Mouse (Mus musculus): Measurements from ENCODE around the gene Olfr155. TPM values are rescaled to one million over a fixed set of nuclear protein-coding genes. Genes with fewer than 3 reads are reported as not detected.
A peak's percentile ranks its signal among the peaks of the same experiment; 100 is the strongest.

Olfr155 gene
- total RNA-seq (2021): not detected

DNA sequence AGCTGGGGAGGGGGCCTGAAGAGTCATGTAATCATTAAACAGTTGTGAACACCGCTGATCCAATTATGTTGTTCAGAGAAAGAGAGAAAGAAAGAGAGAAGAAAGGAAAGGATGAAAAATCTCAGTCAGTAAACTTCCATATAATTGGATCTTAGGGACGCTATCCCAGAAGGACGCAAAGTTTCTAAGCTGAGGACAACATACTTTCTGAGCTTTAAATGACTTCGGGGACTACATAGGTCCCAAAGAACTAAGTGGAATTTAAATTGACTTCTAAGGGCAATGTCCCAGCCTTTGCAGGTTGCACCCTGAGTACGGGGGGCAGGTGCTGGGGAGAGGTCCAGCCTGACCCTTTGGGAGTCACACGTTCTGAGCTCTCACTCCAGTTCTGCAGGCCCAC, at the start of gene Olfr155:
Gene Olfr155 (plus strand): TSS at position 301 of the 400 bp plus-strand sequence.
- intact Hi-C loops (cut with DNase I): no loop called here
- DNase-seq (ENCODE audit: extremely low spot score in 1 of 2, low spot score in 2 of 2): no peak

DNA sequence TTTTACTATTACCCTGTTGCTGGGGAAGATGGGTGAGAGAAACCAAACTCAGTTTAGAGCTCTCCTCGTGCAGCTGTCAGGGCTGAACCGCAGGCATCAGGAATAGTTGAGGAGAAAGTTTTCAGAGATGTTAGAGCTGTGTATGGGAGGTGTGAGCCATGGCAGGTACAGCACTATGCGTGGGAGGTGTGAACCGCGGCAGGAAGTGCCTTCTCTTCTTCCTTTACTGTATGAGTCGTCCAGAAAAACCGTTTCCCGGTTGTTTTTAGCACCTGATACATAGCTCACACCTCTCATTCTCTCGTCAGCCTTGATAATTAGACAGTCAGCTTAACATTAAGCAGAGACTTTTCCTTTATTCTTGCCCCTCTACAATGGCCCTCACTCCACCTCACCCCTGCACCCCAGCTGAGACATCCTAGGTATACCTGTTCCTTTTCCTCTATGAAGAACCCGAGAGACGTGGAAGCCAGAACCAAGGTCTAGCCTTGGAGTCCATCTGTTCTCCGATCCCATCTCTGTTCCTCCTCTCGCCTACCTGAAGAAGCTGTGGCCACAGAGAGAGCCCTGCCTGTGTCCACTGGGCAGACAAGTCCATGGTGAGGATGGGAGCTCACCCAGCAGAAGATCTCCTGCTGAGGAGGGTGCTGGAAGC, 28.3 kb upstream of the Olfr155 start:
- no peak for DNase-seq (ENCODE audit: extremely low spot score in 1 of 2, low spot score in 2 of 2)
- intact Hi-C loops (cut with DNase I): loop anchor here (5.0 kb wide), 1 partner anchor 39 kb away; no protein-coding TSS in a partner anchor

DNA sequence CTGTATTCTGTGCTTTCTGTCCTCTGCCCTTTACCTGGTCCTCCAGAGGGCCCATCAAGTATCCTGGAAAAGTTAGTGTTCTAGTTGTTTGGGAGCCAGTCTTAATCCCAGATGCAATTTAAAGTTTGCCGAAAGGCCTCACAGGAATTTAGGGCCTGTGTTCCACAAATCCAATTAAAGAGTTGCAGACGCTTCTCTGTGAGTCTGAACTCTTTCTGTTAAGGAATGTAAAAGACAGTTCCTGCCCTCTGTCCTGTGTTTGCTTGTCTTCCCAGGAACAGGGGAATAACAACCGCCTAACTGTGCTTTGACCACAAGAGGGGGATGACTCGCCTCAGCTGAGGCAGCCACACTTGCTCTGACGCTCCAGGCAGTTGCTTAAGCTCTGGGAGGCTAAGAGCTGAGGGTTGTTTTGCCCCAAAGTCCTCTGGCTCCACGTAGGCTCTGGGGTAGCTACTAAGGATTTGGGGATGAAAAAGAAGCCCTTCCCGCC, 27.5 kb upstream of the Olfr155 start, which contains the start of gene Olfr156:
Gene Olfr156 (minus strand): TSS at position 51 of the 493 bp plus-strand sequence.
- intact Hi-C loops (cut with DNase I): loop anchor here (5.0 kb wide), 1 partner anchor 38 kb away; no protein-coding TSS in a partner anchor
- DNase-seq (ENCODE audit: extremely low spot score in 1 of 2, low spot score in 2 of 2): peak in 1 of 2 experiments; percentile 53

DNA sequence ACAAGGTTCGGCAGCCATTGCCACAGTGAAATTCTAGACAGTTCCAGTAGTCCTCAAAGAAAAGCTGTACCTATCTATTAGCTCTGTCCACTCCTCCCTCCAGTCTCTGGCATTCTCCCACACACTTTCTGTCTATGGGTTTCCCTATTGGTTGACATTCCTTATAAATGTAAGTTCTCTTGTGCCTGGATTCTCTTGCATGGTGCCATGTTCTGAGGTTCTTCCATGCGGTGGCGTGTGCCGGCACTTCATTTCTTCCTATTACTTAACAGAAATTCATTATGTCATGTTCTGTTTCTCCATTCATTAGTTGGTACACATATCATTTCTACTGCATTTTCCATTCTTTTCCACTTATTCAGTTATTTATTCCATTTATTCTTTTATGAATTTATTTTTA, 22.6 kb upstream of the Olfr155 start:
- intact Hi-C loops (cut with DNase I): no loop called here
- DNase-seq (ENCODE audit: extremely low spot score in 1 of 2, low spot score in 2 of 2): no peak

DNA sequence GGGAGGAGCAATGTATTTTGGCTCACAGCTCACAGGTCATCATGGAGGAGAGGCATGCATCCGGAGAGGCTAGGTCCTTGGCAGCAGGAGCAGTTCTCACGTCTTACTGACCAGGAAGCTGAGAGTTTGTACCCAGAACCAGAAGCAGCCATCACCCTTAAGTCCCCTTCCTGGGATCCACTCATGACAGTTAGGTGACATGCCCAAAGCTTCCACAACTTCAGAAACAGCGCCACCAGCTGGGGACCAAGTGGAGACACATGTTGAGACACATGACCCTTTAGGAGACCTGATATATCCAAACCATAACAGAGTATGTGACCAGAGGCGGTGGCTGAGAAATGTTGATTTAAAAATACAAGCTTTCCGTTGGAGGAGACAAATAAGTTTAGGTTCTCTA, 19.3 kb upstream of the Olfr155 start:
- DNase-seq (ENCODE audit: extremely low spot score in 1 of 2, low spot score in 2 of 2): no peak
- intact Hi-C loops (cut with DNase I): no loop called here

DNA sequence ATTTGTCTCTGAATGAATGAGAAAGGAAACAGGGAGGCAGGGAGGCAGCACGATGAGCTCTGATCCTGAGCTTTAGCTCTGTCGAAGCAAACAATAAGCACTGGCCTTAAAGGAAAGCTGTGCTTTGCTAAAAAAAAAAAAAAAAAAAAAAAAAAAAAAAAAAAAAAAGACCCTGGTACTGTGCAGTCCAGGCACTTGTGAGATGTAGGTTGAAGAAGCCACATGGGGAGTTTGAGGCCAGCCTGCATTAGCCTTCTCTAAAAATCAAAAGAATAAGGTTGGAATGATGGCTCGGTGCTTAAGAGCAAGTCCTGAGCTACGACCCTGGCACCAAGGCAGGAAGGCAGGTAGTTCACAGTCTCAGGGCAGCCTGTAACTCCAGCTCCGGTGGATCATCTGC, 17.6 kb upstream of the Olfr155 start:
- intact Hi-C loops (cut with DNase I): no loop called here
- no peak for DNase-seq (ENCODE audit: extremely low spot score in 1 of 2, low spot score in 2 of 2)

DNA sequence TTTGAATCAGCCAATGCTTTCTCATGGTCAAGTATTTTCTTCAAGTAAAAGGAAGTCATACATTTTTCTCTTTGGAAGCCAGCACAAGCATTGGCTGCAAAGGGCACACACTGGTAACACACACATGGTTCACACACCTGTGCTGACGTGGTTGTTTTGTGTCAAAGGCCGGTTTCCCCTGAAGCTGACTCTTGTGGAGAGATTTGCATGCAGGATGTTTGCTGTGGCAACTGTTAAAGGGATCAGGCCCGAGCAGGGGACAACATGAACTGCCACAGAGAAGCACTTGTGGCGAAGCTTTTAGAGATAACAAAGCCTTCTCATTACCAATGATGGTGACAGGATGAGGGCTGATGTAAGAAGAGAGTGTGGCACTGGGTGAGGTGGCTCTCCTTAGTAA, 16.6 kb upstream of the Olfr155 start:
- DNase-seq (ENCODE audit: extremely low spot score in 1 of 2, low spot score in 2 of 2): no peak
- intact Hi-C loops (cut with DNase I): no loop called here

DNA sequence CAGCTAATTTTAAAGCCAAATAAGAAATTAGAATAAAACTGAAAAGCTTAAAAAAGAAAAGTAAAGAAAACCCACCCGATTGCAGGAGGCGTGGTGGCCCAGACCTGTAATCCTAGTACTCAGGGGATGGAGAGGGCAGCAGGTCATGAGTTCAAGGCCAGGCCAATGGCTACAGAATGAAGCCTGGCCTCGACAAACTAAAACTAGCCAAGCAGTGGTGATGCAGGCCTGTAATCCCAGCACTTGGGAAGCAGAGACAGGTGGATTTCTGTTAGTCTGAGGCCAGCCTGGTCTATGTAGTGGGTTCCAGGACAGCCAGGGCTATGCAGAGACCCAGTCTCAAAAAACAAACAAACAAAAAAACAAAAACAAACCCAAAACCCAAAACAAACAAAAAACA, 13.0 kb upstream of the Olfr155 start:
- no peak for DNase-seq (ENCODE audit: extremely low spot score in 1 of 2, low spot score in 2 of 2)
- intact Hi-C loops (cut with DNase I): no loop called here

DNA sequence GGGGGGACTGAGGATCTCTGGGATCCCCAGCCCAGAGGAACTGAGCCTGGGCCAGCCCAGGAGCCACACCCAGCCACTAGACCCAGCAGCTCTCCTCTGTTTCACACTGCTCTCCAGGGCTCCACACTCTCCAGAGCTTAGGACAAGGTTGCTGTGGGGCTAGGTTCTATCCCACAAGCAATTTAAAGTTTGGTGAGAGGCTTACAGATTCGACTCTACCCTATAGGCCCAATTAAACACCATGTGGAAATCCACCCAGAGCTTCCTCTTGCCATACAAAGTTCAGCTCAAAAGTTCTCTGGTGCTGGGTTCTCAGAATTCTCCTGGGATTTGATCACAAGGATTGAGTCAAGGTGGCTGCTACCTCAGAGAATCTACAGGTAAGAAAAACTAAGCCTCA, 11.3 kb upstream of the Olfr155 start, which contains the start of gene Olfr157:
Gene Olfr157 (minus strand): TSS at position 101 of the 400 bp plus-strand sequence.
- DNase-seq (ENCODE audit: extremely low spot score in 1 of 2, low spot score in 2 of 2): no peak
- intact Hi-C loops (cut with DNase I): no loop called here

DNA sequence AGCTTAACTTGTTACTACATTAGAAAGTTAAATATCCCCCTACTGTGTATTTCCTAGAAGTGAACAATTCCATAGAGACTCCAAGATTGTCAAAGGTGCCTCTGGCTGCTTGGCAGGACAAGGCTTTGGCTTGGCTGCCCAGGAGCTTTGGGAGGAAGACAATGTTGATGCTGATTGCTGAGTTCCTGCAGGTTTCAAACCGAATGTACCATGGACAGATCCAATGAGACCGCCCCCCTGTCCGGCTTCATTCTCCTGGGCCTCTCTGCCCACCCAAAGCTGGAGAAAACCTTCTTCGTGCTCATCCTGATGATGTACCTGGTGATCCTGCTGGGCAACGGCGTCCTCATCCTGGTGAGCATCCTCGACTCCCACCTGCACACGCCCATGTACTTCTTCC, 2.7 kb downstream of the Olfr155 start:
- intact Hi-C loops (cut with DNase I): no loop called here
- no peak for DNase-seq (ENCODE audit: extremely low spot score in 1 of 2, low spot score in 2 of 2)

DNA sequence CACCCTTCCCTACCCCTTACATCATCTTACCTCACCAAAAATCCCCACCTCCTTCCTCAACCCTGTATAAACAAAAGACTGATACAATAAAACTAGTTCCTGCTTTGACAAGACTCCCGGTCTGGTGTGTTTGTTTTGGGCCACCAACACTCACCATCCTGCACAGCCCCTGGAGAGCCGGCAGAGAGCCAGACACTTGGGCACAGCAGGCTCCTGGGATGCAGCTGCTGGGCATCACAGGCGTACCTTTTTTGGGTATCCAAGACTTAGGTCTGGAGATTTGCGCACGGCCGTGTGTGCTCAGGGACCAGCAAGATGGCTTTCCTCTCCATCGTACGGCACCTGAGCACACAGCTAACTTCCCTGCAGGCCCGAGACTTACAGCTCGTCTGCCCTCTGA, 8.5 kb downstream of the Olfr155 start:
- peak in 1 of 2 experiments; percentile 42 for DNase-seq (ENCODE audit: extremely low spot score in 1 of 2, low spot score in 2 of 2)
- intact Hi-C loops (cut with DNase I): loop anchor here (2.0 to 5.0 kb wide), 3 partner anchors 38 to 113 kb away; partner anchors contain the start of gene Olfr156

DNA sequence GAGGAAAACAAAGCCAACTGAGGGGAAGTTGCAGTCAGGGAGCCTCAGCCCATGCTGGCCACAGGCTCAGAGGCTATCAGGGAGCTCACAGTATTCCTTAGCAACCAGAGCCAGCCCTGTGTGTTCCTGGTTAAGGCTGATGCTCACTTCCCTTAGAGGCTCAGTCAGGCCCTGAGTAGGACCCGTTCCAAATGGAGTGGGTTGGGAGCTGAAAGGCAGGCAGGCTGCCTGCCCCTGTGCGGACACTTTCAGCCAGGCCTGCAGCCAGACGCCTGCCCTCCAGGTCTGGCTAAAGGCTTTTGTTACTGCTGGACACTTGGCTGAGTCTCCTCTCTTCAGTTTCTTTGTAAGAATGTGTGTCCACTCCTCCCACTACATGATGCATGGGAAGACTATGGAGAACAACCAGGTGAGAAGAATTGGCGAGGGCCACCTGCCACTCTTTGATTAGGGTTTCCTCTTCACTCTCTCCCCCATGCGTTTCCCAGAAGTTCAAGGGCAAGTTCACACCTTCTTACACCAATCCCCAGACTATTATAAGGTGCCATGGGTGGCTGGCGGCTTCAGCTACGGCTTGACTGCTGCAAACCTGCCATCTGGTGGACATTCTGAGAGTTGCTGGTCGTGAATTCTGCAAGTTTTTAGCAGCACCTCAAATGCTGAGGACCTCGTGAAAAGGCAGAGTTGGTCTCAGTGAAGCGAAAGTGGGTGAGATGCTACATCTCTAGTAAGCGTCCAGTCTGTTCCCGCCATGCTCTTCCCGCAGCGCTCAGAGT, 9.6 kb downstream of the Olfr155 start:
- DNase-seq (ENCODE audit: extremely low spot score in 1 of 2, low spot score in 2 of 2): peak; percentile 69 to 74
- intact Hi-C loops (cut with DNase I): loop anchor here (2.0 to 5.0 kb wide), 3 partner anchors 39 to 114 kb away; partner anchors contain the start of gene Olfr156

DNA sequence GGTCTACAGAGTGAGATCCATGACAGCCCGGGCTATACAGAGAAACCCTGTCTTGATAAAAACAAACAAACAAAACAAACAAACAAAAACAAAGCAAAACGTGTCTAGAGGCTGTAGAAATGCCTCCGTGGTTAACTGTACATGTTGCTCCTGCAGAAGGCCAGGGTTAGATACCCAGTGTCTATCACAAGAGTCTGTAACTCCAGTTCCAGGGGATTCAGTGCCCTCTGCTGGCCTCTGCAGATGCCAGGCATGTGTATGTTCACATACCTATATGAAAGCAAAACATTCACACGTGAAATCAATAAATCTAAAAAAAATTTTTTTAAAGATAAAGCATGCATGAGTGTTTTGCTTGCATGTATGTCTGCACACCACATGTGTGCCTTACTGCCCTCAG, 11.9 kb downstream of the Olfr155 start:
- no peak for DNase-seq (ENCODE audit: extremely low spot score in 1 of 2, low spot score in 2 of 2)
- intact Hi-C loops (cut with DNase I): loop anchor here (5.0 kb wide), 2 partner anchors 41 to 116 kb away; partner anchors contain the start of gene Olfr156

DNA sequence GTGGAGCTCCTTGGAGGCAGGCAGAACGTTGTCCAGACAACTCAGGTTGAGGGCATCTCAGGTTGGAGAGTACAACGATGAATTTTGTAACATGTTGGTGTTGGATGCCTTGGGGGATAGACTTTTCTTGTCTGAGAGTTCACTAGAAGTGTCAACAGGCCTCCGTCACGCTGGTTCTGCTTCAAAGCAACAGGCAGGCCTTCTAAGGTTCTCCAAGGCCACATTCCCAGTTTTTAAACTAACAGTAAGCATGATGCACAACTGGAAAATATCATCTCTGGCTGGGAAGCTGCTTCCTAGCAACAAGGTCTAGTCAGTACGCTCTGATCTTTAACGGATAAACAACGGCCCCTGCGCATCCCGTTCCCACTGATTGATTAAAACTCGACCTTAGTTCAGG, 18.5 kb downstream of the Olfr155 start:
- intact Hi-C loops (cut with DNase I): no loop called here

DNA sequence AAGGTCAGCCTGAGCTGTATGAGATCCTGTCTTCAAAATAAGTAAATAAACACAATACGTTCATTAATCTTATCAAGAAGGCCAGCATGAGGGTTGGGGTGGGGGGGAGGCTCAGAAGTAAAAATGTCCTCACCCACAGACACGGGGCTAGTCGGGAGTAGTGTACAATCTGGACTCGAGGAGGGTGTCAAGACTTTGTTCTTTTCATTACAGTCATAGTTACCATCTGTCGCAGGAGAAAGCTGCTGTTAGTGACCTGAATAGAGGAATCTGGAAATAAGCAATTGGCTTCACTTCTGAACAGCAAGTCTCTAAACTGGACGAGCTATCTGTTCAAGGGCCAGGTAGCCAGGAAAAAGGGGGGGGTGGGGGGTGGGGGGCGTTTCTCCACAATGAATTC, 23.1 kb downstream of the Olfr155 start:
- intact Hi-C loops (cut with DNase I): no loop called here
- DNase-seq (ENCODE audit: extremely low spot score in 1 of 2, low spot score in 2 of 2): no peak

More for the DNA sequence above, 18.5 kb downstream of the Olfr155 start:
- DNase-seq (ENCODE audit: extremely low spot score in 1 of 2, low spot score in 2 of 2): no peak

DNA sequence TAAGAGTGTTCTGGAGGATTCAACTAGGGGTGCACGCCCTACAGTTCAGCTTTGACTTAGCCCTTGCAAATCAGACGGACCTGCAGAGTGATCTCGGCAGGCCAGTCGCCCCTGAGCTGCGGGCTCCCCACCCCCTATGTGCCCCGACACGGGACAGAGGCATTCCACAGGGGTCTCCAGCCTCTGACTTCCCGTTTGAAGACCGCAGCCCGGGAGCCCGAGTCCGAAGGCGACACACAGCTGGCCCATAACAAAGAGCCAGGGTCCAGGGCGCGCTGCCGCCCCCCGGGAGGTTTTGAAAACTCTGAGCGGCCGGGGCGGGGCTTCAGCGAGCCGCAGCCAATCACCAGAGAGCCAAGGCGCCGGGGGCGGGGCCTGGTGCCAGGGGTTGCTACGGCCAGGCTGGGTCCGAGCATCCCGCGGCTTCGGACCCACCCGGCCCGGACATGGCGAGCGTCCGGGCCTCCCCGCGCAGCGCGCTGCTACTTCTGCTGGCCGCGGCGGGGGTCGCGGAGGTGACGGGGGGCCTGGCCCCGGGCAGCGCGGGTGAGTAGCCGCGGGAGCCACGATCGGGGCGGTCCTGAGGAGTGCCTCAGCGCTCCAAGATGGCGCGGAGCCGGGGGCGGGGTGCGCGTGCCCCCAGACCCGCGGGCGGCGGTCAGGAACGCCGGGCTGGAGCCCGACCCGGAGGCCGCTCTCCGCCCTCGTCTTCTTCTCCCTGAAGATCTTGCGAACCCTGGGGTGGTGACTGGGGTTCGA, 24.0 kb downstream of the Olfr155 start, which contains the start of gene Reck:
Gene Reck (plus strand): TSS at position 371 of the 759 bp plus-strand sequence.
- intact Hi-C loops (cut with DNase I): no loop called here
- DNase-seq (ENCODE audit: extremely low spot score in 1 of 2, low spot score in 2 of 2): peak; percentile 62 to 91

DNA sequence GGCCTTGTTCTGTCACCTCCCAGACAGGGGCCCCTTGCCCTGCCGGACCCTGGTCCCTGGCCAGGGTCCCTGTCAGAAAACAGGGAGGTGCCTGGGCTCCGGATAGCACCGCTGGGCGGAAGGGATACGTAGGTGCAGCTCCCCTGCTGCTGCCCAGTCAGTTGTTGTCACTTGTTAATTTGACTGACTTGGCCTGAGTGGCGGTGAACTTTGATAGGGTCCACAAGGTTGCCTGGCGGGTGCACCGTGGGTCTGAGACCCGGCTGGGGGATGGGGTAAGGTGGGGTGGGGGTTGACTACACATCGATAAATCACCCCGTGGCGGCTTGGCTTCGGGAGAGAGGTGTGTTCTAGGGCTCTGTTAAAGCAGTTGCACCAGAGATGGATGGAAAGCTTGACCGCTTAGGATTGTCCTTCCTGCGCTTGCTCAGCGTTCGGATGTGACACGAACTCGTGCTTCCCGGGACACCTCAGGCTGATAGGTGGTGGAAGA, 24.6 kb downstream of the Olfr155 start:
- no peak for DNase-seq (ENCODE audit: extremely low spot score in 1 of 2, low spot score in 2 of 2)
- intact Hi-C loops (cut with DNase I): no loop called here

DNA sequence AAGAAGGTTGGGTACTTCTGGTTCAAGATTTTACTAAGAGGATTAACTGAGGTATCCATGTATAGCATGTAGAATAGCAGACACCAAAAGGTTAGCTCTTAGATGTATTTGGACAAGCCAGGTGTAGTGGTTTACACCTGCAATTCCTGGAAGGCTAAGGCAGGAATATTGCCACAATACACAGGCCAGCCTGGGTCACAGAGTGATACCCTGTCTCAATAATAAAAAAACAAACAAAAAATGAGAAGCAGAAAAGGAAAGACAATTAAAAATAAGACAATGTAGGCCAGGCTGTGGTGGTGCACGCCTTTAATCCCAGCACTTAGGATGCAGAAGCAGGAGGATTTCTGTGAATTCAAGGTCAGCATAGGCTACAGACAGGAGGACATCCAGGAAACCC, 25.9 kb downstream of the Olfr155 start:
- DNase-seq (ENCODE audit: extremely low spot score in 1 of 2, low spot score in 2 of 2): no peak
- intact Hi-C loops (cut with DNase I): no loop called here
